Mouse (Mus musculus) C2C12 (cell line): Measurements from ENCODE around the gene Smim12. TPM values are rescaled to one million over a fixed set of nuclear protein-coding genes. Genes with fewer than 3 reads are reported as not detected.

Source experiments
- H3K27me3 ChIP-seq: one replicate; pipeline ENCODE4 v1.6.1; 2011; ENCODE audit not compliant: control insufficient read depth, insufficient read depth, insufficient read length
- H3K36me3 ChIP-seq: one replicate; pipeline ENCODE4 v1.6.1; 2011; ENCODE audit not compliant: control insufficient read depth, insufficient read depth
- H3K4me3 ChIP-seq: one replicate; pipeline ENCODE4 v1.5.1; 2011; ENCODE audit warnings: mild to moderate bottlenecking, control low read depth; ENCODE audit not compliant: poor library complexity, insufficient read depth, severe bottlenecking
- H3K79me2 ChIP-seq: one replicate; pipeline ENCODE4 v1.6.1; 2011; ENCODE audit not compliant: control insufficient read depth, insufficient read depth
- H3K79me3 ChIP-seq: one replicate; pipeline ENCODE4 v1.6.1; 2011; ENCODE audit warnings: low read depth, control low read depth
- H3ac ChIP-seq: one replicate; pipeline ENCODE3; 2011; ENCODE audit warnings: low read depth; ENCODE audit not compliant: control insufficient read depth, insufficient read length
- CEBPB ChIP-seq: IDR thresholded peaks from one replicate; pipeline ENCODE4 v1.6.1; 2011; ENCODE audit warnings: low read depth, mild to moderate bottlenecking, control low read depth, moderate library complexity
- CTCF ChIP-seq: IDR thresholded peaks from one replicate; pipeline ENCODE4 v1.5.1; 2011; ENCODE audit not compliant: control insufficient read depth, insufficient read depth, insufficient read length
- FOSL1 ChIP-seq: IDR thresholded peaks from one replicate; pipeline ENCODE4 v1.8.0; 2011; ENCODE audit warnings: mild to moderate bottlenecking, low read length; ENCODE audit not compliant: poor library complexity, insufficient read depth, severe bottlenecking
- MAX ChIP-seq: IDR thresholded peaks from one replicate; pipeline ENCODE4 v1.6.1; 2011; ENCODE audit warnings: mild to moderate bottlenecking, control low read depth
- MYOD1 ChIP-seq: IDR thresholded peaks from one replicate; pipeline ENCODE4 v1.6.1; 2011; ENCODE audit warnings: low read depth; ENCODE audit not compliant: control insufficient read depth, insufficient read length
- MYOG ChIP-seq: IDR thresholded peaks from one replicate; pipeline ENCODE4 v1.6.1; 2011; ENCODE audit not compliant: control insufficient read depth, insufficient read length; ENCODE audit errors: extremely low read depth
- USF1 ChIP-seq: IDR thresholded peaks from one replicate; pipeline ENCODE4 v1.6.1; 2011; ENCODE audit warnings: low read depth, mild to moderate bottlenecking, control low read depth, moderate library complexity
- polyA plus RNA-seq: library from polyadenylated mRNA; unstranded; fragments of >200 nt; fragmentation: generic; extraction: Trizol; gene quantifications from one replicate; pipeline ENCODE4 v1.2.1, GENCODE M21; 2012; ENCODE audit warnings: missing spikeins

The Smim12 gene
- polyA plus RNA-seq, 1 experiment = 60.4 TPM

DNA sequence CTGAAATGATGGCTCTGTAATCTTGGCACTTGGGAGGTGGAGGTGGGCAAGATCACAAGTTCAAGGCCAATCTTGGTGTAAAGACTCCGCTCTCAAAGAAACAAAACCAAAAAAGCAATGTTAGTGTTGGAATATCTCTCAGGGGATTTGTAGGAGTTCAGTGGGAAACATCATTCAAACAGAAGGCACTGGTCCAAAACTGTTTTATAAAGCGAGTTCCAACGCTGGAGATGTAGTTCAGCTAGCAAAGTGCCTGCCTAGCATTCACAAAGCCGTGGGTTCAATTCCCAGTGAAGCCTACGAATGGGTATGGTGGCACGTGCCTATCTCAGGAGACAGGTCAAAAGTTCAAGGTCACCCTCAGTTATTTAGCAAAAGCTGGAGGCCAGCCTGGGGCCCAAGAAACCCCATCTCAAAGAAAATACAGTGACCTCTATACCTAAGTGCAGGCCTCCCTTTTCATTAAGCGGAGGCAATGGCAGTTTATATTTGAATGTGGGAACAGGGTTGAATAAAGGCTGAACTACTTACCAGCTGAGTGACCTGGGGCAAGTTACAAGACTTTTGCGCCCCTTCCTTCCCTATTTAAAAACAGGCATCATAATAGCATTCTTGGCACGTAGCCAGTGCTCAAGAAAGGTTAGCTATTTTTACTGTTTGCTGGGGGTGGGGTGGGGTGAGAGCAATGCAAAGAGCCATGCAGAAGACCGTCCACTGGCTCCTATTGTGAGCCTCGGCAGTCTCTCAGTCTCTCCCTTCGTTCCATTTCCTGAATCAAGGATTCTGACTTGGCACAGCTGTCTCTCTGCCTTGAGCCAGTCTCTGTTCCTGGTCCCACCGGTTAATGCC, 42.6 kb upstream of the Smim12 start:
- no peak overlapping the region for H3ac ChIP-seq
- H3K79me3 ChIP-seq = no peaks in the 10 kb centered on the region
- H3K79me2 ChIP-seq = no peaks in the 10 kb centered on the region
- no peak overlapping the region for H3K4me3 ChIP-seq
- H3K27me3 ChIP-seq = peaks cover 12% of the 10 kb centered on the region
- H3K36me3 ChIP-seq = no peaks in the 10 kb centered on the region
- TF ChIP-seq MYOG = no peak
- TF ChIP-seq CEBPB = no peak
- TF ChIP-seq FOSL1 = no peak
- TF ChIP-seq USF1 = no peak
- no peak for TF ChIP-seq MAX
- TF ChIP-seq CTCF = no peak
- no peak for TF ChIP-seq MYOD1

DNA sequence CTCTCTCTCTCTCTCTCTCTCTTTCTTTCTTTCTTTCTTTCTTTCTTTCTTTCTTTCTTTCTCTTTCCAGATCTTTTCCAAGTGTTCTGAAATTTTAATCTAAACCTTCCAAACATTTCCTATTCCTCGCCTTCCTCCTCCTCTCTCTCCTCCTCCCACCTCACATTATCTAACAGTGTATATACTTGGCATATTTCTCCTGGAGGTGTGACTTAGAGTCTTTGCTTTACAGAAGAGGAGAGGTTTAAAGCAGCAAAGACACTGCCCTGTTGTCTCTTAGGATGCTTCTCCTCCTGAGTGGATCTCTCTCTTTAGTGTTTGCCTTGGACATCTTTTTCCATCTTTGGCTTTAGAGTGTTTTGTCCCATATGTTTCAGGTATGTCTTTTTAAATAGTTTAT, 40.5 kb upstream of the Smim12 start:
- Histone ChIP-seq H3K36me3 (no peaks in the 10 kb centered on the region), H3K79me2 (no peaks in the 10 kb centered on the region)

DNA sequence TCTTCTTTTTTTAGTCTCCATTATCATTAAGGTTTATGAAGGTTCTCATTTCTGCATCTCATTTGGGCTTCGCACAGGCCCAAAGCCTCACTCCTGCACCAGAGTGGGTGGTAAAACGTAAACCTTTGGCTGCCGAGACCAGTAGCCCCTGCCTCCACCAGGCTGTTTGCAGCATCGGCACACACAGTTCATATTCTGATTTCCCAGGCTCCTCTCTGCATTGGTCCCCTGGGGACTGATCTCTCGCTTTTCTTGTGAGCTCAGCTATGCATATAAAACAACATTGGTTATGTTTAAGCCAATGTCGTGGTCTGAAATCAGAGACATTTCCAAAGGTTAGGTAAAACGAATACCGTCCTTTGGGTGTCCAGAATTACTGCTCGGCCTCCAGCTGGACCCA, 32.3 kb upstream of the Smim12 start:
- TF ChIP-seq MYOD1 = no peak
- TF ChIP-seq CTCF = no peak
- no peak for TF ChIP-seq MYOG
- TF ChIP-seq USF1 = no peak
- no peak for TF ChIP-seq FOSL1
- H3ac ChIP-seq = no peak overlapping the region

More for the DNA sequence above, 40.5 kb upstream of the Smim12 start:
- Histone ChIP-seq H3K4me3 (no peak overlapping the region), H3K27me3 (no peaks in the 10 kb centered on the region), H3ac (no peak overlapping the region), H3K79me3 (no peaks in the 10 kb centered on the region)
- no peak for TF ChIP-seq CTCF
- TF ChIP-seq USF1 = no peak
- no peak for TF ChIP-seq MYOG

DNA sequence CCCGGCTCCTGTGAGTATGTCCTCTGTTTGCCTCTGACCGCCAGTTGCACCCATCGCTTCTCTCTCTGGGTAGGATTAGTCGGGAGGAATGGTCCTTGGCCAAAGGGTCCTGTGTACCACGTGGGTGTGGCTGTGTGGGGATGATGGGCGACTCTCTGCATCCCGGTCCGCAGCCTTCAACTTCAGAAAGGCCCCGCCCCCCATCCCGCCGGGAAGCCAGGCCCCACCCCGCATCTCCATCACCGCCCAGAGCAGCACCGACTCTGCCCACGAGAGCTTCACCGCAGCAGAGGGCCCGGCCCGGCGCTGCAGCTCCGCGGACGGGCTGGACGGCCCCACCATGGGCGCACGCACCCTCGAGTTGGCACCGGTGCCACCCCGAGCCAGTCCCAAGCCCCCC, 29.1 kb upstream of the Smim12 start:
- Histone ChIP-seq H3K79me2 (no peaks in the 10 kb centered on the region), H3K79me3 (no peaks in the 10 kb centered on the region), H3ac (no peak overlapping the region), H3K27me3 (peaks cover 4% of the 10 kb centered on the region), H3K4me3 (no peak overlapping the region), H3K36me3 (no peaks in the 10 kb centered on the region)
- TF ChIP-seq MAX (no peak), MYOG (no peak), USF1 (no peak), CTCF (no peak), FOSL1 (no peak), CEBPB (no peak), MYOD1 (no peak)

More for the DNA sequence above, 32.3 kb upstream of the Smim12 start:
- no peaks in the 10 kb centered on the region for H3K79me2 ChIP-seq
- no peaks in the 10 kb centered on the region for H3K79me3 ChIP-seq
- H3K36me3 ChIP-seq = no peaks in the 10 kb centered on the region
- H3K4me3 ChIP-seq = no peak overlapping the region
- H3K27me3 ChIP-seq = peaks cover 12% of the 10 kb centered on the region

- Histone ChIP-seq H3K79me2 (no peaks in the 10 kb centered on the region), H3K36me3 (no peaks in the 10 kb centered on the region), H3K79me3 (no peaks in the 10 kb centered on the region), H3K27me3 (peaks cover 4% of the 10 kb centered on the region), H3K4me3 (no peak overlapping the region), H3ac (no peak overlapping the region)
- TF ChIP-seq MYOG = no peak
These were observed 28.5 kb upstream of the Smim12 start for GRCm38 (mm10) chr4:127215103-127215502.

- Histone ChIP-seq H3ac (no peak overlapping the region), H3K36me3 (no peaks in the 10 kb centered on the region), H3K4me3 (no peak overlapping the region), H3K27me3 (peaks cover 4% of the 10 kb centered on the region), H3K79me3 (no peaks in the 10 kb centered on the region), H3K79me2 (no peaks in the 10 kb centered on the region)
- TF ChIP-seq CEBPB = no peak
- TF ChIP-seq MYOD1 = no peak
- no peak for TF ChIP-seq MAX
- TF ChIP-seq FOSL1 = no peak
- TF ChIP-seq USF1 = no peak
- no peak for TF ChIP-seq MYOG
- no peak for TF ChIP-seq CTCF
These were observed 27.8 kb upstream of the Smim12 start for GRCm38 (mm10) chr4:127215799-127216198.
